Mouse (Mus musculus): Measurements from ENCODE around the gene Ccdc177. TPM values are rescaled to one million over a fixed set of nuclear protein-coding genes. Genes with fewer than 3 reads are reported as not detected.
"Not testable (repeated sequence)": the region's sequence is repeated elsewhere in the genome, so short reads cannot be mapped to it uniquely, and the experiment has no call there.

Ccdc177 gene
- not detected for polyA plus RNA-seq (2017; shearing (Covaris generic))

DNA sequence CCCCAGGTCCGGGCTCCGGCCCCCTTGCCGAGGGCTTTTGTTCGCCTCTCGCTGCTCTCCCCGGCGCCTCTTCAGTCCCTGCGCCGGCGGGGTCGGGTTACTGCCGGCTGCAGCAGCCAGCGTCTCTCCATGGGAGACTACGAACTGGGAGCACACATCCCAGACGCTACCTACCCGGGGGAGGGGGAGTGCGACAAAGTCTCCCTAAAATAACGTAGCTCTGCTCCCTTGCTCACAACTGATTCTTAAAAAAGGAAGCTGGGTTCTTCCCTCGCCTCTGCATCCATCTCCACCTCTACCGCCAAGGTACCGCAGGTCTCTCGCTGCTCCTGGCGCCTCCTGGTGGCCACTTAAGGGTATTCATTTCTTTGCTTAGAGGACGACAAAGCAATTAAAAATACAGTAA, at the start of gene Ccdc177:
Ccdc177 (minus strand) TSS at position 292 of the 406 bp plus-strand sequence.
- ATAC-seq = peak; percentile 69

DNA sequence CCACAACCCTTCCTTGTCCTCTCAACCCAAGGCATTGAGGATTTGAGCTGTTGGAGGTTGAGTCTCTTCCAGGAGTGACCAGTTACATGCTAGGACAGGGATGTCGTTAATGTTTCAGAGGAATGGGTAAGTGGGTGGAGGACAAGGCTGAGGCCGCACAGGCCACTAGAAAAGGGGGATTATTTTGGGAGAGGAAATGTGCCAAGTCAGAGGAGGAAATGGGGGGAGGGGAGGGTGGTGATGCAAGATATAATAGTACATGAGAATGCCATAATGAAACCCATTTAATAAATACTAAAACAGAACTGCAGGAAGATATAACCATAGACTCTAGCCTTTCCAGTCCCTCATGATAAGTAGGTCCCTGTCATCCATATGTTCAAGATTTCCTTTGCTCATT, 49.5 kb upstream of the Ccdc177 start:
- no peak for ATAC-seq

DNA sequence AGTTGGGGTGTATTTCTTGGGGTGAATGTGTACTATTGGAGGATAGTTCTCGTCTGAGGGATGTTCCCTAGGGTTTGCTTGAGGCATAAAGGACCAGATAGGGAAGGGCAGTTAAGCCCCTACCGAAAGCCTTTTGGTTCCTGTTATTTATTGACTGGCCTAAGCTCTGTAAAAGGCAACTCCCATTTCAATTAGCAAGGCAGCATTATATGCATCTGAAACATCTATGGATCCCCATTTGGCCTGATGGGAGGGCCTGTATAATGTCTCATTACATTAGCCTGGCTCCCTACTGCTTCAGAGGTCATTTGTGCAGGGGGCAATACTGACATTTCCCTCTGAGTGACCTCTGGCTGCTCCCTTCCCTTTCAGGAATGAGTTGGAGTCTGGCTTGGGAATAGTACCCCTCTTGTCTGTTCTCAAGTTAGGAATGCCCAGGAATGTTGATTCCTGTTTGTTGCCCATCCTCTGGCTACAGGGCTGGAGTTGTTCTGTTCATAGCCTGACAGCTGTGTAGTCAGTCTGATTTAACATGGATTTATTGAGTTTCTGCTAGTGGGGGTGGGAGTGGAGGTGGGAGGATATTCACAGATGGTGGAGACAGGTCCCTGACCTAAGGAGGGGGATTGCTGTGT, 47.1 kb upstream of the Ccdc177 start:
- ATAC-seq = no peak

DNA sequence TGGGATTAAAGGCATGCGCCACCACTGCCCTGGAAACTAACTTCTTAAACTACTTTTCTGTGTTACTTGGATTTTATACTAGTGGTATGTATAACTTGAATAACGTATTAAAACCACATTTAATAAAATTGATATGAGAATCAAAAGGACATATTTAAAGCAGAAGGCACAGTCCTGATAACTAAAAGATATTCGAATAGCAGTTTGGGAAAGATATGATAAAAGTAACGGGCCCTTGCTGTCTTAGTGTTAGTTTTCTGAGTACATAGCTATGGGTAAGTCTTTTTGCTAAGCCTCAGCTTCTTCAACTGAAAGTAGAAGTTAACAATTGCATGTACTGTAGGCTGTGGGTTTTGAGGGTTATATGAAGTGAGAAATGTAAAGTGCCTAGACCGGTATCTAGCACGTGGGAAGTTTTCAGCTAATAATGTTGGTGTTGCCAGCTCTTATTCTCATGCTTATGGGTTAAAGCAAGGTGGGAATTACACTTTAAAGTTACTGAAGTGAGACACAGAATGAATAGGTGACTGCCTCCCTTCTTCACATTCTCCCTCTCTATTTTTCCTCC, 44.5 kb upstream of the Ccdc177 start:
- ATAC-seq = peak; percentile 46

DNA sequence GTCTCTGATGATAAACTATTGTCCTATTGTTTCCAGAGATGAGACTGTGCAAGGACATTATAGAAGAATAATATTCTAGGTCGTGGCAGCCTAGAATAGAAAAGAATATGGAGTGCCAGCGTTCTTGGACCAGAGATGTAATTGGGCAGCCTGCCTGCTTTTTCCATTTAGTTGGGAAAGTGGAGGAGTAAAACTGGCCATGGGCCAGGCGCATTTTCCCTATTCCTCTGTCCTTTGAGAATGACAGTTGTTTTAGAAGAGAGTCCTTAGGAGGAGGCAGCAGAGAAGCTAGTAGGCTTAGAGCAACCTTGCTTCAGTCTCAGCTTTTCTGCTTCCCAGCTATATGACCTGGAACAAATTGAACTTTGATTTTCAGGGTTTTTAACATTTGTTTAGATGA, 43.4 kb upstream of the Ccdc177 start:
- ATAC-seq = no peak

DNA sequence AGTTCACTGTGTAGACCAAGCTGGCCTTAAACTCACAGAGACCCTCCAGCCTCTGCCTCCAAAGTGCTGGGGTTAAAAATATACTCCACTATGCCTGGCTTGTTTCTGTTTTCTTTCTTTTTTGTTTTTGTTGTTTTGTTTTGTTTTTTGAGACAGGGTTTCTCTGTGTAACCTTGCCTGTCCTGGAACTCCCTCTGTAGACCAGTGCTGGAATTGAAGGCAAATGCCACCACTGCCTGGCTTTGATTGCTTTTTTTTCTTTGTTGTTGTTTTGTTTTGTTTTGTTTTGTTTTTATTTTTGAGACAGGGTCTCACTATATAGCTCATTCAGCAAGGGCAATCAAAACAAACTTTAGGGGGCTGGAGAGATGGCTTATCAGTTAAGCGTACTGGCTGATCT, 41.0 kb upstream of the Ccdc177 start:
- no peak for ATAC-seq

DNA sequence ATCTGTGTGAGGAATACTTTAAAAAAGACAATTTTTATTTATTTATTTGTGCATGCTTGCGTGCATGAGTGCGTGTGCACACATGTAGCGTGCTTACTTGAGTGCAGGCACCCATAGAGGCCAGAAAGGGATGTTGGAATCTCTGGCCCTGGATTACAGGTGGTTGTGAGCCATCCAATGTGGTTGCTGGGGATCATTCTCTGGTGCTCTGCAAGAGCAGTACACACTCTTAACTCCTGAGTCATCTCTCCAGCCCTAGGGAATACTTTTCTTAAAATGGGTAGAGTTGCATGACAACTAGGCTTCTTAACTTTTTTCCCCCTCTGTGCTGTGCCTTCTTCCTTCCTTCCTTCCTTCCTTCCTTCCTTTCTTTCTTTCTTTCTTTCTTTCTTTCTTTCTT, 39.7 kb upstream of the Ccdc177 start:
- ATAC-seq = no peak

DNA sequence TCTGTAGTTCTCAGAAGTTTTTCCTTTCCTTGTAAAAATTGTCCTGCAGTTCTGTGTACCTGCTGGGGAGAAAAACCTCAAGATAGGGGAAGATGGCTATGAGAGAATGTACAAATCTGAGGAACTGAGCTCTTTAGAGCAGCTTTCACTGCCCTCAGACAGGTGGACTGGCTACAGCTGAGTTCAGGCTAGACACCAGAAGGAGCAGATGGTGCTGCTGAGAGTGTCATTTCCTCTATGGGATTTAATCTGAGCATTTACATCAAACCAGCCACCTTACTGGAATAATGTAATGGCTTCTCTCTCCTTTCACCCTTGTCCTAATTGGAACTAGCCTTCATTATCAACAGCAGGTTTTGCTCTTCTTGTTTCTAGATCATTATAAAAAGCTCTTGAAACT, 37.8 kb upstream of the Ccdc177 start:
- ATAC-seq = no peak

DNA sequence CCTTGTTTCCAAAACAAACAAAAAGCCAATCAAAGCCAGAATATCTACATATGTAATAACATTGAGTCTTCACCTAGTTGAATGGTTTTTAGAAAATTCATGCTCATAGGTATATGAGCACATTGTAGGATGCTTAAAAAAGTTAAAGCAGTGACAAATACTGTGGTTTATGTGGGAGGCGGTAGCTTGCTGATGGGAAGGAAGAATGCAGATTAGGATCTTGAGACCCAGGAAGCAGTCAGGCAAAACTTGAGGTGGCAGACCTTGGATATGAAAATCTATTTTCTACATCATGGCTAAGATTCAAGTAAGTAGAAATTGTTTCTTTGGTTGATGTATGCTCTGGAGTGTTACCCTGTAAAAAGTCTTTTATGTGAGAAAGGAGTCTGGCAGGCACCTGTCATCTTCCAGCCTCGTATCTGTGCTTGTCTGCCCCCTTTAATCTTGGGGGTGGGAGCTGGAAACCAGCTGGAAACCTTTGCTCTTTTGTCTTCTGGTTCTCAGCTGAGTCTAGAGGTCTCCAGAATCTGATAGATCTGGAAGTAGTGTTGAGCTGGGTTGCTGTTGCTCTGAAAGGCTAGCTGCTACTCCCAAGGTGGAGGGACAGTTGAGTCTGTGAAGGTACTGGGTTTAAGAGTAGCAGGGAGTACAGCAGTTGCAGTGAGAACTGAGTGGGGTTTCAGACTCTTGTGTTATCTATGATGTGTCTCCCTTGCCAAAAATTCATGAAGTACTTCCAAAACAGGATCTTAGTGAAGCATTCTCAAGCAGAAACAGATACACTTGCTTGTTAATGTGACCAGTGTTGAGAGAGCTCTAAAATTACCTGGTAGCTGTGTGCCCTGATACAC, 34.7 kb upstream of the Ccdc177 start:
- no peak for ATAC-seq

DNA sequence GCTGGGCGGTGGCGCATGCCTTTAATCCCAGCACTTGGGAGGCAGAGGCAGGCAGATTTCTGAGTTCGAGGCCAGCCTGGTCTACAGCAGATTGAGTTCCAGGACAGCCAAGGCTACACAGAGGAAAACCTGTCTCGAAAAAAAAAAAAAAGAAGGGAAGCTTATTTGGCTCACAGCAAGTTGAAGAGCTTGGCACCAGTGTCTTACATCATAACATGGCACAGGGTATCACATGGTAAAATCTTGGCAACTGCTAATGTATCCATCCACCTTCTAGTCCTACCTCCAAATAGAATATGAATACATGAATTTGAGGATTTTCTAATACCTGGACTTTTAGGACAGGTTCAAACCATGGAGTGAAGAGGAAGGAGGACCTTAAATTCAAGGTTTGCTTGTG, 34.0 kb upstream of the Ccdc177 start:
- no peak for ATAC-seq

DNA sequence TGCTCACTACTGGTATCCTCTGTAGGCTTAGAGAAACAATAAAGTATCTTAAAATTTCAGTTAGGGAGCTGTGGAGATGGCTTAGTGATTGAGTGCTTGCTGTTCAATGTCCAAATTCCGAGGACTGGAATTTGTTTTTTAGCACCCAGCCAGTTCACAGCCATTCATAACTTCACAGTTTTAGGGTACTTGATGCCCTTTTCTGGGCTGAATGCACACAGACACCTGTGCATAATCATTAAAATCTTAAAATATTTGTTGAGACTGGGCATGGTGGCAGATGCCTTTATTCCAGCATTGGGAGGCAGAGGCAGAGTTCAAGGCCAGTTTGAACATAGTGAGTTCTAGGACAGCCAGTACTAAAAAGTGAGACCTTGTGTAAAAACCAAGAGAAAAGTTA, 33.0 kb upstream of the Ccdc177 start:
- ATAC-seq = no peak

DNA sequence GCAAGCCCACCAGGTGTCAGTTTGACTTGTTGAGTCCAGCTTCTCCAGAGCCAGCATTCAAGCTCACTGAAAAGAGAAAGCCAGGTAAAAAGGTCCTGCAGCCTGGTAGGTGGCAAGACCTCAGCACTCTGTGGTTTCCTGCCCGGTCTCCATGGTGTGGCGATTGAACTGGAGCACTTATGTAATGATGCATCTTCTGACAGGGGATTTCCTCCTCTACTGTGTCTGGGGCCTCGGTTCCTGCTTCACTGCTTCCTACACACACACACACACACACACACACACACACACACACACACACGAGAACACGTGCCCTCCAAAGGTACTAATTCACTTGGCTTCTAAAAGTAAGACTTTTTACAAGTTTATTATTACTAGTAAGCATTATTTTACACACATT, 32.4 kb upstream of the Ccdc177 start:
- peak; percentile 69 for ATAC-seq

DNA sequence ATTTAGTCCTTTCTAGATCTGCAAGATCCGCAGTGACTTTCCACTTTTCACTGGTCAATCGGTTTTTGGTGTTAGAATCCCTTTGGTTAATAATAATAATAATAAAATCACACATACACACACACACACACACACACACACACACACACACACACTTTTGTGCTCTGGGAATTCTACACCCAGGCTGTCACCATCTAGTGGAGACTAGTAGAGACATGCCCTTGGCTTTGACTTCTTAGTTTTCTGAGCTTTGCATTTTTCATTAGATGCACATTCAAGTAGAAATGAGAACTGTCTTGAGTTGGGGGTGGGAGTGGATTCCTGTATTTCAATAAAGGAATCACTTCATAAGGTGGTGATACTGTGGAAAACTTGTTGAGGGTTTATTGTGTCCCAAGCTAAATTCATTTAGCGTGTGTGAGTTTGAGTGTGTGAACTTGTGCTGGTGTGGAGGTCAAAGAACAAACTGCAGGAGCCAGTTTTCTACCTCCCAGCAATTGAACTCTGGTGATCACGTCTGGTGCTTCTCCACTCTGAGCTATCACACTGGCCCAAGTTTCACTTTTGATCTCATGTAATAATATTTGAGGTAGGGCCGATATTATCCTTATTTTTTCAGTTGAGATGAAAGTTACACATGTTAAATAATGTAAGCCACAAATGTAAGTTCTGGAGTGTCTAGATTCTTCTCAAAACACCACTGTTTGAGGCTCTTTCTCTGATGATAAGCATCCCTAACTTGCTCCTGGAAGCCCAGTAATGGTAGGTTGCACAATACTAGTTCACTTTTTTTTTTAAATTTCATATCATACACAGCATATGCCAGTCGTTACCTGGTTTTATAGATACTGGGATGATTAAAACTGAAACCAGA, 31.3 kb upstream of the Ccdc177 start:
- no peak for ATAC-seq

DNA sequence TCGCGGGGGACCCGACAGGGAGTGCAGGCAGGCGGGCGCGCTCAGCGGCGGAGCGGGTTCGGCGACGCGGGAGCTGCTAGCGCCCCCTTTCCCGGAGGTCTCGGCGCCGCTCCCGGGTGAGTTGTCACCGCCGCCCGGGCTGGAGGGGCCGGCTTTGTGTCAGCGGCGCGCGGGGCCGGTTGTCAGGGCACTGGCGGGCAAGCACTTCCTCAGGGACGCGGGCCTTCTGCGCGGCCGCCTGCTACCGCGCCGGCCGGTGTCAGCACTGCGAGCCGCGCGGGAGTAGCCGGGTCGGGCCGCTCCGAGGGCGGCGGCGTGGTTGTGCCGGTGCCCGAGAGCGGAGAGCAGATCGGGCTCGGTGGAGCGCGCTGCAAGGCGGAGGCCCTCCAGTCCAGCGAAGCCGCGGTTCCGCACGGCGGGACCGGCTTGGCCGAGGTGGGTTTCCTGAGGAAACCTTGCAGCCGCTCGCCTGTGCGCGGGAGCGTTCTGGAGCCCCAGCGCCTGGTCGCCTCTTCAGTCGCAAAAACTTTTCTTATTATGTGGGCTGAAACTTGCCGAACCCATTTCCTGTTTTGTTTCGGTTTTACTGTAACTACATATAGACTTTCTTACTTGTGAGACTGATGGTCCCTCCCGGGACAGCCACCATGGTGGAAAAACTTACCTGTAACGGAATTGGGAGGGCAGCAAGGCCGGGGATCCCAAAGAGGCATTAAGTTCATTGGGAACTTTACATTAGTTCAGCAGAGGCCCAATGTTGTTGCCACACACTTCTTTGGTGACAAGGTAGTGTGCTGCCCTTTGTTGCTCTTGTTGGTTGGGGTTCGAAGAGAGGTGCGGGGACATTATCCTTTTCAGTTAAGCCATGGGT, 30.4 kb upstream of the Ccdc177 start:
- ATAC-seq = peak; percentile 25

DNA sequence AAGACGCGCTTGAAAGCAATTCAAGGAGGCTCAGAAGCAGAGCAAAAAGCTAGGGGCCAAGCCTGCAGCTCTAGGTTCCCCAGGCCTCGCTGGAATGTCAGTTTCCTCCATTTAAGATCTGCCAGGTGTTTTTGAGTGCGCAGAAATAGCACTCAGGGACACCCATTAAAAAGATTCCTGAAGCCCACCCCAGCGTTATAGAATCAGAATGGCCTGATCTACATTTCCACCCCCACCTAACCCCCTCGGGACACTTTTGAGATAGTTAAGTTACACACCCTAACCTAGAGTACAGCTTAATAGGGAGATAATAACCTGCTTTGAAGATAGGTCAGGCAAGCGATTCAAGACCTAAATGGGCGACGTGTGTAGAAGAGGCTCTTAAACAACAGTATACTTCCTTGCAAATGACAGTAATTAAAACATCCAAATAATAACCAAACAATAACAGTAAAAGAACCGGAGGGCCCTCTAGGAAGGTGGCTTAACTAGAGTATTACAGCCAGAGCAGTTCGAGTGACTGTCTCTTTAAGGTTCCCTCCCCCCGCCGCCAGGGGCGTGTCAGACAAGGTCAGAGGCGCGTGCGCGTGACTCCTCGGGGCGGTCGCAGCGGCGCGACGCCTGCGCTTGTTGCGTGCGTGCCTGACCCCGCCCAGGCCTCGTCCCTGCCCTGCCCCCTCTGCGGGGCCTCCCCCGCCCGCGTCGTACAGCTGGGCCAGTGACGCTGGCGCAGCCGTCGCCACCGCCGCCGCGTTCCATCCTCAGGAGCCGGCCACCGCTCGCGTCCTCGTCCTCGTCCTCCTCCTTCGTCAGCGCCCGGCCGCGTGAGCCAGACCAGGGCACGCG, 29.6 kb upstream of the Ccdc177 start, which contains the start of gene Susd6:
Susd6 (plus strand) TSS at position 662 of the 846 bp plus-strand sequence.
- peak; percentile 75 for ATAC-seq

DNA sequence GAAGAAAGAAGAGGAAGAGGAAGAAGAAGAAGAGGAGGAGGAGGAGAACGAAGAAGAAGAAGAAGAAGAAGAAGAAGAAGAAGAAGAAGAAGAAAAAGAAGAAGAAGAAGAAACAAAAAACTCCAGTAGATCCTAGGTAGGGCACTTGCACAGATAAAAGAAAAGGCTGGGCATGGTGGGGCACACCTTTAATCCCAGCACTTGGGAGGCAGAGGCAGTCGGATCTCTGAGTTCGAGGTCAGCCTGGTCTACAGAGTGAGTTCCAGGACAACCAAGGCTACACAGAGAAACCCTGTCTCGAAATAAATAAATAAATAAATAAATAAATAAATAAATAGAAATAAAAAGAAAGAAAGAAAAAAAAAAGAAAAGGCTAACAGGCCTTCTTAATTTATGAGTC, 28.8 kb upstream of the Ccdc177 start:
- ATAC-seq = not testable (repeated sequence)

DNA sequence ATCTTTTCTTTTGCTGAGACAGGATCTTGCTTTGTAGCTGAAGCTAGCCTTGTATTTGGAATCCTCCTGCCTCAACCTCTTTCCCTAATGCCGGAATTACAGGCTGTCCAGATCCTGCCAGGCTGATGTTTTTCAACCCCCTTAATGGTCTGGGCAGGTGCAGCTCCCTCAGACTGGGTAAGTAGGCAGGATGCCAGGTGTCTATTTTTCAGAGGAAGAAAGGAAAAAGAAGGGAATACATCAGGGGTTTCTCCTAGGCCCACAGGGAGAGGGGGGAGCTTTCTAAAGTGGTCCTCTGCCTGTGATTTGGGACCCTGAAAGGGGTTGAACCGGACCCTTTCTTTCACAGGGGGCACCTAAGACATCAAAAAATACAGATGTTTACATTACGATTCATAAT, 27.7 kb upstream of the Ccdc177 start:
- ATAC-seq = no peak

DNA sequence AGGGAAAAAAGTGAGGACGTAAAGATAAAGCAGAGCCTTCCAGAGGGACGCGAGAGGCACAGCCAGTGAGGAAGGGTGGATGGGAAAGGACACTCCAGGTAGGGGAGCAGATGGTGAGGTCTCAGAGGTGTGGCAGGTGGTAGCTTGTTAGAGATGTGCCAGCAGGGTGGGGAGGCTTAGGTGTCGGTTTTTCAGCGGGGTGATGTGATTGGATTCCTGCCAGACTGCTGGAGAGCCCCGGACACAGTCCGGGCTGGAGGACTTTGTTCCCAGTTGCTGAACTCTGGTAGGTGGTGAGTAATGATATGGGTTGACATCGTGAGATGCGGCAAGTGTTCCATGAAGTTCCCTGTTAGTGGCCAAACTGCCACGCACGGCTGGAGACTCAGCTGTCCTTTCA, 27.1 kb upstream of the Ccdc177 start:
- ATAC-seq = no peak

DNA sequence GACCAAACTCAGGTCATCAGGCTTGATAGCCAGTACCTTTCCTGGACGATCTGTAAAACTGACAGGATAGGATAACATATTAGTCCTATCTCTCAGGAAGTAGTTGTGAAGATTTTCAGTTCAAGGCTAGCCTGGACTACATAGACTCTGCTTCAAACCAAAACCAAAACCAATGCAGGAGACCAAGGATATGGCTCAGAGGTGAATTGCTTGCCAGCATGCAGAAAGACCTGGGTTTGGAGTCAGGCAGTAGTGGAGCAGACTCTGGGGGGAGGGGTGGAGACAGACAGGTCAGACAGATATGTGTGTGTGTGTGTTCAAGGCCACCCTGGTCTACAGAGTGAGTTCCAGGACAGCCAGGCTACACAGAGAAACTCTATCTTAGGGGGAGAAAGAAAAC, 26.1 kb upstream of the Ccdc177 start:
- ATAC-seq = no peak

DNA sequence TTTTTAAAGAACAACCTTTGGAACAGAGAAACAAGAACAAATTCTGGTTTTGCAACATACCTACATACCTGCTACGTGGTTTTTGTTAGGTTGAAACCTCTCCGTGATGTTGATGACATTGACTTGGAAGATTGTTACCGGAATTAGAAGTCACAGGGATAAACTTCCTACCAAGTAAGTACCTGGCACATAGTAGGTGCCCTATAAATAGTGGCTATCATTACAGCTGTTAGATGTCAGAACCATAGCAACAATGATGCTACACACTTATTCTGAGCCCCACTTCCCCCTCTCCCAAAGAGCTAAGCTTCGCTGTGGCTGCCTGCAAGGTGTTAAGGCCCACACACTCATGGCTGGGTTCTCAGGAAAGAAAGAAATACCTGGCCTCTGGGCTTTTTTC, 25.1 kb upstream of the Ccdc177 start:
- no peak for ATAC-seq

DNA sequence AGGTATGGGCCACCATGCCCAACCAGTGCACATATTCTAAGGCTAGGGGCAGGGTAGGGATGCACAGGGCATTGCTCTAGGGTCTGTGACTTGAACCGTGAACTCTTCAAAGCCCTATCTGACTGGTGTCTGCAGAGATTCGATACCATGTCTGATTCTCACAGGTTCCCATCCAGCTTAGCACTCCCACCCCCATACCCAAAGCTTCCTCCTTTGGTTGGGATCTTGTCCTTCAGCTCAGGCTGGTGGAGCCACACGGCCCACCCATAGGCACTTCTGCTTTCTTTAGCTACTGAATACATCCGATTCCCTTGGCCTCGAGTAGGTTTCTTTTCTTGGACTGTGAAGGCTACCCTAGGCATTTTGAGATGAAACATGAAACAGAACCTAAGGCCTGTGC, 24.5 kb upstream of the Ccdc177 start:
- no peak for ATAC-seq

Measured in activated CD4-positive, CD25-positive, alpha-beta regulatory T cell, adult 4 months (primary cell).